ENCODE assay signal across 7 mouse cellular contexts in the genomic region with DNA sequence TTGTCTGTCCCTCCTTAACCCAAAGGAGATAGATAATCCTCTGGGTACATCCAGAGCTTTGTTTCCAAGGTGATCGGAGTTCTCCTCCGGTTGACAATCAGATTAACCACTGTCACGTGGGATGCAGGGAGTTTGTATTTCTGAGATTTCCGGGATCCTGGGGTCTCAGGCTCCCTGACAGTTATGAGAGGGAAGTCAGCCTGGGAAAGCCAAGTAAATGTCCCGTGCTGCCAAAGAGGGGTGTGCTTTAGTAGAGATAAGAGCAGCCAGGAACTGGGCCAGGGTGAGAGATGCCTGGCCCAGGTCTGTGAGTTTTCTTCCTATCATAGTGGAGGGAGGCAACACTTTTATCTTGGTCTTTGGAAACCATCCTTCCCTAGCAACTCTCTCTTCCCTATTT. TPM values are rescaled to one million over a fixed set of nuclear protein-coding genes. Genes with fewer than 3 reads are reported as not detected.
DNase-seq lines count a peak whose midpoint lies in the region; ATAC-seq and TF ChIP-seq lines count a peak whose summit lies in the region.

No protein-coding gene starts in this region.

- no peak for TF ChIP-seq POLR2A in bone marrow macrophage, adult 2 months (IDR thresholded peaks at IDR 0.05; ENCODE audit: borderline replicate concordance, low read depth, low read length)

- no peak for TF ChIP-seq CTCF in bone marrow macrophage, adult 2 months (IDR thresholded peaks at IDR 0.05; ENCODE audit: low read depth, low read length)

- H3K9ac ChIP-seq in embryonic facial prominence, embryonic 13.5 days, result no peak overlapping the region
- peak overlapping the region; percentile 60; the same call in 1 of the 2 replicates for H3K9ac ChIP-seq in hindbrain, embryonic 14.5 days

- no peaks in the 10 kb centered on the region for H3K36me3 ChIP-seq in embryonic facial prominence, embryonic 13.5 days
- no peaks in the 10 kb centered on the region for H3K36me3 ChIP-seq in hindbrain, embryonic 14.5 days (replicated peaks; ENCODE audit: control insufficient read depth, insufficient read depth)
- H3K36me3 ChIP-seq in macrophage (ENCODE audit: inconsistent target), result no peaks in the 10 kb centered on the region

- H3K27ac ChIP-seq in bone marrow macrophage, adult 2 months (ENCODE audit: insufficient read depth, low read depth, low read length), result no peak overlapping the region
- H3K27ac ChIP-seq in embryonic facial prominence, embryonic 13.5 days, result 0 out of 2 replicates have a peak overlapping the region, but pooled peaks have one; percentile 23
- peak overlapping the region; percentile 78 for H3K27ac ChIP-seq in hindbrain, embryonic 14.5 days
- H3K27ac ChIP-seq in macrophage, result peak overlapping the region; percentile 54; the same call in 1 of the 2 replicates

- no peak for DNase-seq in hindbrain, embryonic 14.5 days (ENCODE audit: low spot score)
- DNase-seq in embryo, embryonic 10 days (ENCODE audit: low spot score), result no peak
- DNase-seq in frontal cortex, postnatal 10 days (ENCODE audit: low spot score in 2 of 2), result no peak
- no peak for DNase-seq in adrenal gland, adult 18-20 months (ENCODE audit: low spot score in 2 of 2)

- H3K79me2 ChIP-seq in macrophage (ENCODE audit: inconsistent target), result peaks cover 31% of the 10 kb centered on the region

- ATAC-seq in embryonic facial prominence, embryonic 13.5 days (ENCODE audit: insufficient number of reproducible peaks, insufficient read depth, low FRiP score, low TSS enrichment, low read depth), result no peak
- ATAC-seq in hindbrain, embryonic 14.5 days (ENCODE audit: low FRiP score), result no peak

- H3K4me2 ChIP-seq in embryonic facial prominence, embryonic 13.5 days, result peak overlapping the region; percentile 96
- H3K4me2 ChIP-seq in hindbrain, embryonic 14.5 days (replicated peaks), result peak overlapping the region; percentile 68

- peak overlapping the region; percentile 77 for H3K4me3 ChIP-seq in bone marrow macrophage, adult 2 months (ENCODE audit: insufficient read depth, low read length)
- no peak overlapping the region for H3K4me3 ChIP-seq in embryonic facial prominence, embryonic 13.5 days
- no peak overlapping the region for H3K4me3 ChIP-seq in hindbrain, embryonic 14.5 days (replicated peaks; ENCODE audit: low read length)
- H3K4me3 ChIP-seq in macrophage (ENCODE audit: inconsistent target), result no peak overlapping the region

- peaks cover 26% of the 10 kb centered on the region for H3K4me1 ChIP-seq in bone marrow macrophage, adult 2 months (ENCODE audit: control insufficient read depth, insufficient read depth, low read length)
- peaks cover 39% of the 10 kb centered on the region for H3K4me1 ChIP-seq in embryonic facial prominence, embryonic 13.5 days
- peaks cover 40% of the 10 kb centered on the region for H3K4me1 ChIP-seq in hindbrain, embryonic 14.5 days (replicated peaks; ENCODE audit: control insufficient read depth, insufficient read depth, low read length)

- no peaks in the 10 kb centered on the region for H3K9me3 ChIP-seq in embryonic facial prominence, embryonic 13.5 days
- H3K9me3 ChIP-seq in hindbrain, embryonic 14.5 days (ENCODE audit: control insufficient read depth, low read length), result no peaks in the 10 kb centered on the region

- H3K27me3 ChIP-seq in embryonic facial prominence, embryonic 13.5 days, result peaks cover 17% of the 10 kb centered on the region
- no peaks in the 10 kb centered on the region for H3K27me3 ChIP-seq in hindbrain, embryonic 14.5 days (ENCODE audit: control insufficient read depth, insufficient read depth, low read length)

- WGBS in embryonic facial prominence, embryonic 13.5 days, result 15% methylated on average over 5 of the region's 5 CpGs
- 11% methylated on average over 5 of the region's 5 CpGs for WGBS in hindbrain, embryonic 14.5 days
- WGBS in macrophage (ENCODE audit: missing documents), result 36% methylated on average over 5 of the region's 5 CpGs

RNA-seq across cellular contexts. Expression of a gene that starts 1.2 kb away (rescaled TPM):
- polyA plus RNA-seq in bone marrow macrophage, adult 2 months (2012; ENCODE audit: insufficient read depth, insufficient read length, missing spikeins), result 34.4 and 35.7 TPM in 2 replicates
- polyA plus RNA-seq in embryonic facial prominence, embryonic 13.5 days (2015; fragmentation: Nextera tagmentation; extraction: Ambion mirVana), result 4.4 TPM in 2 replicates
- 4.1 and 5.1 TPM in 2 replicates for polyA plus RNA-seq in hindbrain, embryonic 14.5 days (2014; fragmentation: Nextera tagmentation; extraction: Ambion mirVana)
- total RNA-seq in macrophage (2018; cell fraction: chromatin; rRNA removed), result 100 to 1,000 TPM in 4 of 26 experiments, 10 to 100 TPM in 22; 28.7 to 170 (median 47.6) TPM
- total RNA-seq in macrophage (2018; cell fraction: cytosol; rRNA removed), result 10 to 100 TPM; 20.1 to 49.7 (median 33.8) TPM
- 10 to 100 TPM; 19.9 to 79.4 (median 36.2) TPM for total RNA-seq in macrophage (2018; cell fraction: nucleus; rRNA removed)
- 29.1 to 51.0 TPM (median 42.1 TPM) in 3 replicates for polyA plus RNA-seq in macrophage (2018)
- 10 to 100 TPM; 15.6 to 24.9 TPM for total RNA-seq in adrenal gland, adult 18-20 months (2021)

RNA-seq across cellular contexts. Expression of a gene that starts 38.6 kb away (rescaled TPM):
- 48.7 and 50.9 TPM in 2 replicates for polyA plus RNA-seq in bone marrow macrophage, adult 2 months (2012; ENCODE audit: insufficient read depth, insufficient read length, missing spikeins)
- 110 TPM in 2 replicates for polyA plus RNA-seq in embryonic facial prominence, embryonic 13.5 days (2015; fragmentation: Nextera tagmentation; extraction: Ambion mirVana)
- 56.3 and 56.7 TPM in 2 replicates for polyA plus RNA-seq in hindbrain, embryonic 14.5 days (2014; fragmentation: Nextera tagmentation; extraction: Ambion mirVana)
- 100 to 1,000 TPM in 5 of 26 experiments, 10 to 100 TPM in 21; 18.5 to 123 (median 67.5) TPM for total RNA-seq in macrophage (2018; cell fraction: chromatin; rRNA removed)
- total RNA-seq in macrophage (2018; cell fraction: cytosol; rRNA removed), result 10 to 100 TPM; 27.1 to 47.6 (median 36.5) TPM
- total RNA-seq in macrophage (2018; cell fraction: nucleus; rRNA removed), result 10 to 100 TPM; 18.4 to 63.8 (median 32.8) TPM
- polyA plus RNA-seq in macrophage (2018), result 34.7 to 49.7 TPM (median 46.2 TPM) in 3 replicates
- 100 to 1,000 TPM; 148 to 189 TPM for total RNA-seq in adrenal gland, adult 18-20 months (2021)
